32 mouse cellular contexts compared by ENCODE assay signal in the genomic region with DNA sequence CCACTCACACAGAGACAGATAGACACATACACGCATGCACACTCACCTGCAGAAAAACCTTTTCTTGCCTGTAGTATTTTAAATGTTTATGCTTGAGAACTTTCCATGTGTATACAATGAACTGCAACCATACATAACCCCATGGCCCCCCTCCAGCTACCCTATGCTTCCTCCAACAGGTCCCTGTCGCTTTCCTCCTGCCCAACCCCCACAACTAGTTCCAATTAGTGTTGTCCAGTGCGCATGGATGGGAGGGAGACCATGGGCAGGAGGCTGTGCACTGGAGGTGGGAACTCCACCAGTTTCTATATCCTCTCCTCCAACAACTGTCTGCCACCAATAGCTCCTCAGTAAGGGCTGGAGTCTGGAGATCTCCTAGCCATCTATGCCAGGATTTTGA.
"Had no signal": no experiment of that assay in that cellular context is flagged by ENCODE, and none has a peak within 500 bp of the region (broad histone marks: within the 10 kb centered on the region; RNA-seq: fewer than 3 reads in every experiment).

No protein-coding gene starts in this region.

- H3K4me3 ChIP-seq: limb, embryonic 10.5 days; limb, embryonic 12.5 days; limb, embryonic 13.5 days; limb, embryonic 15.5 days; liver, embryonic 12.5 days; liver, embryonic 13.5 days; liver, embryonic 15.5 days; lung, embryonic 15.5 days; megakaryocyte, embryonic 14.5 days; midbrain, embryonic 10.5 days; midbrain, embryonic 12.5 days; midbrain, embryonic 13.5 days; midbrain, embryonic 15.5 days; myocyte; neural tube, embryonic 12.5 days had no signal

- H3K27me3 ChIP-seq: limb, embryonic 13.5 days; limb, embryonic 15.5 days; liver, embryonic 12.5 days; liver, embryonic 13.5 days; liver, embryonic 15.5 days; lung, embryonic 15.5 days; megakaryocyte, embryonic 14.5 days; midbrain, embryonic 12.5 days; midbrain, embryonic 13.5 days; midbrain, embryonic 15.5 days; neural tube, embryonic 12.5 days had no signal

- H3K9ac ChIP-seq: limb, embryonic 12.5 days; limb, embryonic 13.5 days; limb, embryonic 15.5 days; liver, embryonic 12.5 days; liver, embryonic 13.5 days; liver, embryonic 14.5 days; liver, embryonic 15.5 days; liver, postnatal 0 days; lung, embryonic 14.5 days; lung, embryonic 15.5 days; midbrain, embryonic 12.5 days; midbrain, embryonic 13.5 days; midbrain, embryonic 15.5 days; neural tube, embryonic 12.5 days had no signal

- H3K27ac ChIP-seq: limb, embryonic 10.5 days; limb, embryonic 12.5 days; limb, embryonic 13.5 days; limb, embryonic 15.5 days; liver, embryonic 12.5 days; liver, embryonic 13.5 days; liver, embryonic 14.5 days; liver, embryonic 15.5 days; lung, embryonic 15.5 days; macrophage; midbrain, embryonic 10.5 days; midbrain, embryonic 12.5 days; midbrain, embryonic 13.5 days; midbrain, embryonic 15.5 days; neural tube, embryonic 12.5 days had no signal

- ATAC-seq: liver, embryonic 12.5 days; liver, postnatal 0 days; lung, postnatal 0 days; midbrain, embryonic 13.5 days; midbrain, embryonic 15.5 days; midbrain, embryonic 16.5 days had no signal

- DNase-seq: left cerebral cortex, postnatal 4 days; liver; liver, embryonic 13.5 days; liver, postnatal 0 days; lung, adult 18-20 months; lung, adult 2 months; lung, embryonic 14.5 days; lung, postnatal 10 days; lung, postnatal 14 days; lung, postnatal 36 days; lung, postnatal 4 days; midbrain, embryonic 14.5 days had no signal

- H3K36me3 ChIP-seq: limb, embryonic 10.5 days; limb, embryonic 12.5 days; limb, embryonic 13.5 days; limb, embryonic 15.5 days; liver, embryonic 12.5 days; liver, embryonic 13.5 days; liver, embryonic 15.5 days; lung, embryonic 15.5 days; midbrain, embryonic 10.5 days; midbrain, embryonic 12.5 days; midbrain, embryonic 13.5 days; midbrain, embryonic 15.5 days; neural tube, embryonic 12.5 days had no signal

- H3K4me2 ChIP-seq: limb, embryonic 12.5 days; limb, embryonic 13.5 days; limb, embryonic 15.5 days; liver, embryonic 11.5 days; liver, embryonic 12.5 days; liver, embryonic 13.5 days; liver, embryonic 15.5 days; lung, embryonic 14.5 days; lung, embryonic 15.5 days; midbrain, embryonic 11.5 days; midbrain, embryonic 12.5 days; midbrain, embryonic 13.5 days; midbrain, embryonic 15.5 days; neural tube, embryonic 12.5 days had no signal

- H3K4me1 ChIP-seq: limb, embryonic 10.5 days; limb, embryonic 12.5 days; limb, embryonic 13.5 days; limb, embryonic 15.5 days; liver, embryonic 12.5 days; liver, embryonic 13.5 days; liver, embryonic 15.5 days; lung, embryonic 15.5 days; megakaryocyte, embryonic 14.5 days; midbrain, embryonic 10.5 days; midbrain, embryonic 12.5 days; midbrain, embryonic 13.5 days; midbrain, embryonic 15.5 days; neural tube, embryonic 12.5 days had no signal

- H3K9me3 ChIP-seq: limb, embryonic 10.5 days; limb, embryonic 12.5 days; limb, embryonic 13.5 days; limb, embryonic 15.5 days; liver, embryonic 12.5 days; liver, embryonic 13.5 days; liver, embryonic 15.5 days; lung, embryonic 15.5 days; midbrain, embryonic 10.5 days; midbrain, embryonic 12.5 days; midbrain, embryonic 13.5 days; midbrain, embryonic 15.5 days; neural tube, embryonic 12.5 days had no signal
